Mouse (Mus musculus) CH12.LX (cell line): ENCODE data around the gene Slco1a6.

Experiments
- CTCF ChIP-seq, 2 experiments: IDR thresholded peaks in 1 of 2; conservative IDR thresholded peaks in 1 of 2; 2 replicates each; pipeline ENCODE4 v1.5.1; 2011 to 2012; ENCODE audit warnings: low read depth in 2 of 2, low read length in 2 of 2, improper control_type of control experiment in 1 of 2, inconsistent platforms in 1 of 2, mild to moderate bottlenecking in 1 of 2, moderate library complexity in 1 of 2
- ETS1 ChIP-seq: conservative IDR thresholded peaks from 2 replicates; pipeline ENCODE4 v1.6.1; 2012; ENCODE audit warnings: low read depth, mild to moderate bottlenecking, inconsistent platforms, low read length, improper control_type of control experiment, moderate library complexity
- UBTF ChIP-seq: IDR thresholded peaks from 2 replicates; pipeline ENCODE4 v1.6.1; 2012; ENCODE audit warnings: low read depth, mild to moderate bottlenecking, inconsistent platforms, low read length, improper control_type of control experiment, moderate library complexity

DNA sequence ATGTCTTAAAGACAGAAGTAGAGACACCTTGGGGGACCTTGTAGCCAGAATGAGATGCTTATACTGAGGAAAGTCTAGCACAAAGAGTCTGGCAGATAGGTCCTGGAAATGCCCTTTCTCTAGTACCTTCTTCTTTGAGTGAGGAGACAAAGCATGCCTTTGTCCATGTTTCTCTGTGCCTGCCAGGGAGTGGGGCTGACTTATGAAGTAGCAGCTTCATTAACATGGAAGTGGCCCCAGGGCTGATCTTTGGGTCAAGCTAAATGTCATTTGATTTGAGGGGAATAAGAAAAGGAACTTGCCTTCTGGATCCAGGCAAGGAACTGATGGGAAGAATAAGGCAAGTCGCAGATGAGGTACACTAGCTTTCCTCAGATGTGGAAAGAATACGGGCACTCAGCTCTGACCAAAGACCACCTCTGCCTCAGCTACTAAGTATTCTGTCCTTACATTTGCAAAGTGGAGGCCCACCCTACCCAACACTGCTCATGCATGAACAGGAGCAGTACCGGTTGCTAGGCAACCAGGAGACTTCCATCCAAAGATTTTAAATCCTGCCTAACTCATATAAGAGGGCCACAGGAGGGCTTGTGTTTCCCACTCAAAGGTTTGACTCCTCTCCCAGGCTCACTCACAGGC, 96.5 kb downstream of the Slco1a6 start:
- TF ChIP-seq UBTF = no peak
- TF ChIP-seq ETS1 = no peak
- no peak for TF ChIP-seq CTCF (conservative IDR thresholded peaks at IDR 0.05 in 1 of 2, IDR thresholded peaks at IDR 0.05 in 1 of 2; ENCODE audit: low read depth in 2 of 2, low read length in 2 of 2)
